Mouse (Mus musculus): ENCODE measurements around the gene Cpt1b. TPM values are rescaled to one million over a fixed set of nuclear protein-coding genes. Genes with fewer than 3 reads are reported as not detected.
A peak's percentile ranks its signal among the peaks of the same experiment; 100 is the strongest.

The Cpt1b gene
- total and polyA plus RNA-seq, 3 experiments = 0.92 to 2.0 TPM; not detected in 1

GRCm38 (mm10) chr15:89373762-89374248 is 51.9 kb downstream of the Cpt1b start, which contains the start of gene Sco2 (continued):
- no peak for TF ChIP-seq MAFK (IDR thresholded peaks at IDR 0.05; ENCODE audit: borderline replicate concordance, low read depth, low read length)
- TF ChIP-seq ZMIZ1 (IDR thresholded peaks at IDR 0.05; ENCODE audit: low read depth, low read length) = no peak
- TF ChIP-seq BHLHE40 (IDR thresholded peaks at IDR 0.05; ENCODE audit: borderline replicate concordance, low read depth, low read length) = peak; percentile 95
- TF ChIP-seq UBTF (IDR thresholded peaks at IDR 0.05; ENCODE audit: borderline replicate concordance, insufficient read depth, low read depth, low read length) = no peak
- no peak for TF ChIP-seq MEF2A (IDR thresholded peaks at IDR 0.05; ENCODE audit: extremely low read depth, insufficient replicate concordance, low read depth, low read length, poor library complexity, severe bottlenecking)
- no peak; the same call in none of the 2 replicates for TF ChIP-seq MXI1 (IDR thresholded peaks at IDR 0.05; ENCODE audit: low read depth, low read length)

- H3K36me3 ChIP-seq (ENCODE audit: control insufficient read depth in 1 of 2, insufficient read depth in 2 of 2, low read length in 2 of 2) = peaks cover 3 to 5% of the 10 kb centered on the region in 2 experiments; a peak in 3 of 4 replicates
- 0 out of 4 replicates have a peak, but pooled peaks cover 0 to 3% of the 10 kb centered on the region in 2 experiments for H3K4me1 ChIP-seq (ENCODE audit: control insufficient read depth in 1 of 2, insufficient read depth in 2 of 2, low read length in 2 of 2)
- peak; percentile 93 for DNase-seq (ENCODE audit: low read depth, low spot score)
- peak overlapping the region; percentile 63 to 76 for H3K4me3 ChIP-seq (ENCODE audit: control insufficient read depth in 1 of 2, insufficient read depth in 1 of 2, low read depth in 2 of 2, low read length in 2 of 2)
- no peaks in the 10 kb centered on the region for H3K9me3 ChIP-seq (replicated peaks; ENCODE audit: insufficient read depth, low read length)
- no peaks in the 10 kb centered on the region for H3K27me3 ChIP-seq (ENCODE audit: control insufficient read depth in 1 of 2, insufficient read depth in 2 of 2, low read length in 2 of 2)
- H3K9ac ChIP-seq (ENCODE audit: control insufficient read depth, low read depth, low read length, poor library complexity, severe bottlenecking) = peak overlapping the region; percentile 90
- peak overlapping the region; percentile 80 for H3K27ac ChIP-seq (ENCODE audit: control insufficient read depth, low read depth, low read length)
- H3K79me2 ChIP-seq (ENCODE audit: control insufficient read depth, insufficient read depth, low read length, poor library complexity) = peaks cover 20% of the 10 kb centered on the region
- TF ChIP-seq POLR2AphosphoS2 (IDR thresholded peaks at IDR 0.05; ENCODE audit: low read length) (peak; percentile 83), MAFK (IDR thresholded peaks at IDR 0.05; ENCODE audit: borderline replicate concordance, low read depth, low read length) (no peak), ZC3H11A (IDR thresholded peaks at IDR 0.05; ENCODE audit: low read depth, low read length) (no peak), SMC3 (IDR thresholded peaks at IDR 0.05; ENCODE audit: low read depth, low read length) (peak; percentile 32), HCFC1 (IDR thresholded peaks at IDR 0.05; ENCODE audit: low read depth, low read length) (0 out of 2 replicates have a peak, but pooled peaks have one; percentile 35), RAD21 (IDR thresholded peaks at IDR 0.05; ENCODE audit: low read depth, low read length) (peak; percentile 25; the same call in 1 of the 2 replicates), GATA1 (IDR thresholded peaks at IDR 0.05; ENCODE audit: low read depth, low read length) (0 out of 2 replicates have a peak, but pooled peaks have one; percentile 6), POLR2AphosphoS5 (IDR thresholded peaks at IDR 0.05; ENCODE audit: borderline replicate concordance, low read depth, low read length) (no peak), NRF1 (IDR thresholded peaks at IDR 0.05; ENCODE audit: insufficient read depth, low read depth, low read length, poor library complexity, severe bottlenecking) (0 out of 2 replicates have a peak, but pooled peaks have one; percentile 24), ZMIZ1 (IDR thresholded peaks at IDR 0.05; ENCODE audit: low read depth, low read length) (peak; percentile 31; the same call in 1 of the 2 replicates), ZKSCAN1 (IDR thresholded peaks at IDR 0.05; ENCODE audit: low read depth, low read length) (0 out of 2 replicates have a peak, but pooled peaks have one; percentile 6), CTCF (IDR thresholded peaks at IDR 0.05 in 2 of 3, conservative IDR thresholded peaks at IDR 0.05 in 1 of 3; ENCODE audit: control insufficient read depth in 1 of 3, insufficient read depth in 1 of 3, low read depth in 2 of 3, low read length in 3 of 3, poor library complexity in 1 of 3, severe bottlenecking in 1 of 3) (peak; percentile 52 to 80 (median 71); a peak in 5 of 6 replicates)
Observed at GRCm38 (mm10) chr15:89373027-89373761, 52.5 kb downstream of the Cpt1b start.
